In the genomic region with DNA sequence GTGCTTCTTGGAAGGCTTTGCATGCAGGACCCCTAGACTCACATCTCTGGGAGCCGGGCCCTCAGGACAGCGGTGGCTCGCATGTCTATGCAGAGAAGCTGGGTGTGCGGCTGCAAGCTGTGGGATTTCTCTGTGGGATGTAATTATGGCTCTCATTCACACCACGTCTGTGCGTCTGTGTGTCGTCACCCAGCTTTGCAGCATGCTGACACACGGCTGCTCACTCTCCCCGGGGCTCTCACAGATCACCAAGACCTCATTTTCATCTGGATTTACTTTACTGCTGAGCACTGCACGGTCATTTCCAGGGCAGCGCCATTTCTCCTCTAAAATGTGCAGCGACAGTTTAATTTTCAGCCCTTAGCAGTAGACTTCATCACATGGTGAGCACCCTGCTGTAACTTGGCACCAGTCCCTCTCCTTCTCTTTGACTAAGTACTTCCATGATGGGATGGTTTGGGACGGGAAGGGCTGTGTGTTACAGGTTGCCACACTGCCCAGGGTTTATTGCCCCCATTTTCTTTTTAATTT, we compare ENCODE assay signal across 12 mouse cellular contexts.
A peak's percentile ranks its signal among the peaks of the same experiment; 100 is the strongest.
DNase-seq lines count a peak whose midpoint lies in the region; ATAC-seq and TF ChIP-seq lines count a peak whose summit lies in the region.
"Had no signal": no experiment of that assay in that cellular context is flagged by ENCODE, and none has a peak within 500 bp of the region (broad histone marks: within the 10 kb centered on the region; RNA-seq: fewer than 3 reads in every experiment).

No protein-coding gene starts in this region.

- H3K36me3 ChIP-seq in forebrain, embryonic 10.5 days (replicated peaks) = no peaks in the 10 kb centered on the region
- no peaks in the 10 kb centered on the region for H3K36me3 ChIP-seq in forebrain, embryonic 11.5 days (ENCODE audit: control insufficient read depth, insufficient read depth, low read length)
- H3K36me3 ChIP-seq in hindbrain, postnatal 0 days (ENCODE audit: insufficient read depth, low read length) = no peaks in the 10 kb centered on the region
- H3K36me3 ChIP-seq in neural tube, embryonic 14.5 days (ENCODE audit: control insufficient read depth, insufficient read depth, low read length) = no peaks in the 10 kb centered on the region
- no peaks in the 10 kb centered on the region for H3K36me3 ChIP-seq in intestine, embryonic 15.5 days

- H3K27me3 ChIP-seq in forebrain, embryonic 10.5 days (ENCODE audit: poor library complexity, severe bottlenecking) = no peaks in the 10 kb centered on the region
- no peaks in the 10 kb centered on the region for H3K27me3 ChIP-seq in forebrain, embryonic 11.5 days (ENCODE audit: control insufficient read depth, insufficient read depth, low read length)
- H3K27me3 ChIP-seq in hindbrain, postnatal 0 days (ENCODE audit: insufficient read depth, low read length) = no peaks in the 10 kb centered on the region
- no peaks in the 10 kb centered on the region for H3K27me3 ChIP-seq in neural tube, embryonic 14.5 days (ENCODE audit: control insufficient read depth, insufficient read depth, low read length)
- H3K27me3 ChIP-seq in intestine, embryonic 15.5 days (replicated peaks) = no peaks in the 10 kb centered on the region

- no peak overlapping the region for H3K4me3 ChIP-seq in forebrain, embryonic 10.5 days
- H3K4me3 ChIP-seq in forebrain, embryonic 11.5 days (ENCODE audit: low read depth, low read length) = no peak overlapping the region
- H3K4me3 ChIP-seq in hindbrain, postnatal 0 days (ENCODE audit: low read length) = no peak overlapping the region
- no peak overlapping the region for H3K4me3 ChIP-seq in neural tube, embryonic 14.5 days (ENCODE audit: low read depth, low read length)
- no peak overlapping the region for H3K4me3 ChIP-seq in intestine, embryonic 15.5 days (replicated peaks)

- no peak overlapping the region for H3K4me2 ChIP-seq in forebrain, embryonic 11.5 days (ENCODE audit: low read depth, low read length, severe bottlenecking)
- H3K4me2 ChIP-seq in hindbrain, postnatal 0 days (ENCODE audit: low read depth, low read length) = no peak overlapping the region
- H3K4me2 ChIP-seq in neural tube, embryonic 14.5 days (ENCODE audit: low read depth, low read length) = peak overlapping the region; percentile 12; the same call in 1 of the 2 replicates
- H3K4me2 ChIP-seq in intestine, embryonic 15.5 days (replicated peaks) = no peak overlapping the region
- H3K4me2 ChIP-seq: lung, embryonic 14.5 days had no signal

- no peak for TF ChIP-seq CTCF in hindbrain, postnatal 0 days (IDR thresholded peaks at IDR 0.05; ENCODE audit: low read depth)

- H3K9ac ChIP-seq in forebrain, embryonic 11.5 days (ENCODE audit: low read length) = no peak overlapping the region
- H3K9ac ChIP-seq in hindbrain, postnatal 0 days (replicated peaks; ENCODE audit: low read length) = peak overlapping the region; percentile 21; the same call in 1 of the 2 replicates
- no peak overlapping the region for H3K9ac ChIP-seq in neural tube, embryonic 14.5 days (replicated peaks; ENCODE audit: low read depth, low read length)
- H3K9ac ChIP-seq in intestine, embryonic 15.5 days = no peak overlapping the region
- H3K9ac ChIP-seq: lung, embryonic 14.5 days had no signal

- peaks cover 27% of the 10 kb centered on the region for H3K4me1 ChIP-seq in forebrain, embryonic 10.5 days
- peaks cover 6% of the 10 kb centered on the region; the same call in 1 of the 2 replicates for H3K4me1 ChIP-seq in forebrain, embryonic 11.5 days (replicated peaks; ENCODE audit: control insufficient read depth, insufficient read depth, low read length)
- H3K4me1 ChIP-seq in hindbrain, postnatal 0 days (ENCODE audit: insufficient read depth, low read length) = peaks cover 12% of the 10 kb centered on the region
- H3K4me1 ChIP-seq in neural tube, embryonic 14.5 days (ENCODE audit: control insufficient read depth, insufficient read depth, low read length) = peaks cover 11% of the 10 kb centered on the region; the same call in 1 of the 2 replicates
- H3K4me1 ChIP-seq in intestine, embryonic 15.5 days (replicated peaks) = no peaks in the 10 kb centered on the region

- no peak for ATAC-seq in forebrain, embryonic 11.5 days (replicated peaks; ENCODE audit: low FRiP score)
- ATAC-seq in hindbrain, postnatal 0 days = peak; percentile 39; the same call in 1 of the 2 replicates
- peak; percentile 60; the same call in 1 of the 2 replicates for ATAC-seq in neural tube, embryonic 14.5 days (ENCODE audit: low read depth)
- ATAC-seq in intestine, embryonic 15.5 days = no peak

- DNase-seq in forebrain, embryonic 10.5 days (ENCODE audit: extremely low spot score, low spot score) = no peak
- no peak for DNase-seq in forebrain, embryonic 11.5 days (ENCODE audit: low spot score)
- DNase-seq in right cerebral cortex, adult 2 months (ENCODE audit: low spot score in 2 of 2) = peak; percentile 53 to 54
- DNase-seq in right cerebral cortex, postnatal 14 days = no peak
- DNase-seq in hindbrain, postnatal 0 days (ENCODE audit: low spot score) = peak; percentile 65
- no peak for DNase-seq in frontal cortex, postnatal 25 days (ENCODE audit: low spot score in 2 of 2)
- DNase-seq: adrenal gland, adult 8-10 months; B cell, adult 2 months; gastrocnemius, postnatal 25 days; lung, embryonic 14.5 days had no signal

- peak overlapping the region; percentile 45; the same call in 1 of the 2 replicates for H3K27ac ChIP-seq in forebrain, embryonic 10.5 days
- no peak overlapping the region for H3K27ac ChIP-seq in forebrain, embryonic 11.5 days (ENCODE audit: low read depth, low read length)
- H3K27ac ChIP-seq in hindbrain, postnatal 0 days = peak overlapping the region; percentile 74
- H3K27ac ChIP-seq in neural tube, embryonic 14.5 days (ENCODE audit: low read depth, low read length) = peak overlapping the region; percentile 39; the same call in 1 of the 2 replicates
- no peak overlapping the region for H3K27ac ChIP-seq in intestine, embryonic 15.5 days

- H3K9me3 ChIP-seq in forebrain, embryonic 10.5 days = no peaks in the 10 kb centered on the region
- H3K9me3 ChIP-seq in forebrain, embryonic 11.5 days (ENCODE audit: control insufficient read depth, low read length) = no peaks in the 10 kb centered on the region
- H3K9me3 ChIP-seq in hindbrain, postnatal 0 days (ENCODE audit: low read length) = no peaks in the 10 kb centered on the region
- no peaks in the 10 kb centered on the region for H3K9me3 ChIP-seq in neural tube, embryonic 14.5 days (ENCODE audit: control insufficient read depth, low read length)
- H3K9me3 ChIP-seq in intestine, embryonic 15.5 days = no peaks in the 10 kb centered on the region

- 74% methylated on average over 13 of the region's 13 CpGs for WGBS in forebrain, embryonic 10.5 days
- WGBS in forebrain, embryonic 11.5 days = 59% methylated on average over 13 of the region's 13 CpGs
- 35% methylated on average over 13 of the region's 13 CpGs for WGBS in hindbrain, postnatal 0 days
- 38% methylated on average over 13 of the region's 13 CpGs for WGBS in neural tube, embryonic 14.5 days
- WGBS in intestine, embryonic 15.5 days = 54% methylated on average over 13 of the region's 13 CpGs

Comparison
In these comparisons a context has a peak if more than half of its experiments do, and no peak if none do; other contexts are left out.
1. DNase-seq: peak in right cerebral cortex, adult 2 months (2 of 2) and hindbrain, postnatal 0 days (single experiment); none in forebrain, embryonic 10.5 days (single experiment), forebrain, embryonic 11.5 days (single experiment), right cerebral cortex, postnatal 14 days (single experiment) and frontal cortex, postnatal 25 days (0 of 2).
2. H3K27ac ChIP-seq: peak in forebrain, embryonic 10.5 days (single experiment), hindbrain, postnatal 0 days (single experiment) and neural tube, embryonic 14.5 days (single experiment); none in forebrain, embryonic 11.5 days (single experiment) and intestine, embryonic 15.5 days (single experiment).
3. ATAC-seq: peak in hindbrain, postnatal 0 days (single experiment) and neural tube, embryonic 14.5 days (single experiment); none in forebrain, embryonic 11.5 days (single experiment) and intestine, embryonic 15.5 days (single experiment).